Mouse (Mus musculus) heart, postnatal 0 days (tissue): ENCODE measurements around the gene St6gal1. TPM values are rescaled to one million over a fixed set of nuclear protein-coding genes. Genes with fewer than 3 reads are reported as not detected.

ENCODE experiments used
- ATAC-seq: fragments of 200-750 bp; cut with Nextera tagmentation; 2 replicates; pipeline ENCODE4 v1.8.0; 2017; ENCODE audit warnings: low read depth, moderate number of reproducible peaks, moderate library complexity; ENCODE audit not compliant: insufficient read depth
- DNase-seq: peaks from one replicate; pipeline ENCODE4 v3.0.0-alpha.2; 2016; ENCODE audit warnings: low spot score
- H3K27ac ChIP-seq: fragments of 300-500 bp; sonication (generic); 2 replicates; pipeline ENCODE4 v1.5.1; 2014; ENCODE audit warnings: low read depth, mild to moderate bottlenecking
- H3K27me3 ChIP-seq: fragments of 300-500 bp; sonication (generic); 2 replicates; pipeline ENCODE4 v1.6.1; 2014; ENCODE audit warnings: low read length, mixed read lengths; ENCODE audit not compliant: control insufficient read depth, insufficient read depth
- H3K36me3 ChIP-seq: fragments of 300-500 bp; sonication (generic); replicated peaks from 2 replicates; pipeline ENCODE4 v1.6.1; 2014; ENCODE audit warnings: low read length, mixed read lengths; ENCODE audit not compliant: control insufficient read depth, insufficient read depth
- H3K4me1 ChIP-seq: fragments of 300-500 bp; sonication (generic); 2 replicates; pipeline ENCODE4 v1.6.1; 2014; ENCODE audit warnings: antibody characterized with exemption; ENCODE audit not compliant: control insufficient read depth, insufficient read depth
- H3K4me2 ChIP-seq: fragments of 300-500 bp; sonication (generic); 2 replicates; pipeline ENCODE4 v1.6.1; 2014; ENCODE audit warnings: low read depth, mild to moderate bottlenecking, low read length, moderate library complexity
- H3K4me3 ChIP-seq: fragments of 300-500 bp; sonication (generic); 2 replicates; pipeline ENCODE4 v1.5.1; 2014; ENCODE audit warnings: low read depth, low read length
- H3K9ac ChIP-seq: fragments of 300-500 bp; sonication (generic); replicated peaks from 2 replicates; pipeline ENCODE4 v1.6.1; 2014; ENCODE audit warnings: low read depth, low read length, mixed read lengths
- H3K9me3 ChIP-seq: fragments of 300-500 bp; sonication (generic); replicated peaks from 2 replicates; pipeline ENCODE4 v1.6.1; 2016; ENCODE audit warnings: low read length; ENCODE audit not compliant: control insufficient read depth
- CTCF ChIP-seq: IDR thresholded peaks from 2 replicates; pipeline ENCODE4 v1.5.1; 2016; ENCODE audit warnings: antibody characterized with exemption, control low read depth, low read depth
- EP300 ChIP-seq: IDR thresholded peaks from 2 replicates; pipeline ENCODE4 v1.6.1; 2016; ENCODE audit warnings: antibody characterized with exemption, low read depth
- WGBS: fragments of 180-500 bp; shearing (Covaris S2); extraction: QIAGEN DNeasy Blood & Tissue Kit; methylation state at CpG from one replicate; pipeline ENCODE4 v1.1.7; 2014; 5-methylcytosine and 5-hydroxymethylcytosine counted together
- polyA plus RNA-seq: library from polyadenylated mRNA; unstranded; fragments of >200 nt; fragmentation: Nextera tagmentation; extraction: Ambion mirVana; gene quantifications from 2 replicates; pipeline ENCODE4 v1.2.1, GENCODE M21; 2015
- total RNA-seq: library from RNA; depleted of rRNA; stranded (reverse); fragments of >200 nt; gene quantifications from 2 replicates; pipeline ENCODE4 v1.2.3, GENCODE M21; 2014; ENCODE audit warnings: low replicate concordance

Gene St6gal1
- total and polyA plus RNA-seq, 2 experiments from 2014 or later, result 10.0 to 23.5 TPM

- no peak overlapping the region for H3K27ac ChIP-seq
- no peaks in the 10 kb centered on the region for H3K27me3 ChIP-seq
- no peak for TF ChIP-seq CTCF
- no peak for TF ChIP-seq EP300
- no peak overlapping the region for H3K4me2 ChIP-seq
- H3K9ac ChIP-seq, result no peak overlapping the region
- no peaks in the 10 kb centered on the region; the same call in 1 of the 2 replicates for H3K36me3 ChIP-seq
- WGBS, result 64% methylated on average over 3 of the region's 3 CpGs
- no peak for DNase-seq
- peak; percentile 17; the same call in 1 of the 2 replicates for ATAC-seq
- no peaks in the 10 kb centered on the region for H3K9me3 ChIP-seq
- no peaks in the 10 kb centered on the region for H3K4me1 ChIP-seq
- no peak overlapping the region for H3K4me3 ChIP-seq
Measured at GRCm38 (mm10) chr16:23361434-23361970, 137.0 kb downstream of the St6gal1 start.

GRCm38 (mm10) chr16:23364328-23364990 lies 139.9 kb downstream of the St6gal1 start:
- H3K36me3 ChIP-seq, result no peaks in the 10 kb centered on the region
- H3K4me1 ChIP-seq, result no peaks in the 10 kb centered on the region
- no peak for TF ChIP-seq CTCF
- TF ChIP-seq EP300, result no peak
- WGBS, result 40% methylated on average over 2 of the region's 2 CpGs
- no peak overlapping the region for H3K27ac ChIP-seq
- DNase-seq, result no peak
- ATAC-seq, result no peak
- H3K9ac ChIP-seq, result no peak overlapping the region
- H3K4me3 ChIP-seq, result no peak overlapping the region
- H3K9me3 ChIP-seq, result no peaks in the 10 kb centered on the region
- no peak overlapping the region for H3K4me2 ChIP-seq
- H3K27me3 ChIP-seq, result no peaks in the 10 kb centered on the region

DNA sequence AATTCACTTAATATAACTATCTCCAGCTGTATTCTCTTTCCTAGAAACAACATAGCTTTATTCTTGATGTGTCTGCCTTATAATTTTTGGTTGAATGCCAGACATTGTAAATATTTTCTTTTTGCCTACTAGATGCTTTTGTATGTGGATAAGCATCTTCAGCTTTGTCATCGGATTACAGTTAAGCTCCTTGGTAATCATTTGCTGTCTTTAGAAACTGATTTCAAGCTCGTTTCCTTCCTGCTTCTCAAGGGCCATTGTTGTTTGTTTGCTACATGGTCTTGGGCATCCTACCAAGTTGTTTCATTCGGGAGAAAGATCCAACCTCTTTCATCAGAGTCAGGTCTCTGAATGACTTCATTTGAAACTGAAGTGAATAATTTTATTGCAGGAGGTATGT lies 144.6 kb downstream of the St6gal1 start:
- TF ChIP-seq CTCF (no peak), EP300 (no peak)
- ATAC-seq, result no peak
- Histone ChIP-seq H3K4me2 (no peak overlapping the region), H3K36me3 (no peaks in the 10 kb centered on the region), H3K27me3 (no peaks in the 10 kb centered on the region), H3K9ac (no peak overlapping the region), H3K4me1 (no peaks in the 10 kb centered on the region), H3K4me3 (no peak overlapping the region), H3K27ac (no peak overlapping the region), H3K9me3 (no peaks in the 10 kb centered on the region)
- no peak for DNase-seq
- whole genome bisulfite sequencing, result 48% methylated on average over 3 of the region's 3 CpGs

- 84% methylated on average over 7 of the region's 7 CpGs for WGBS
- H3K9me3 ChIP-seq, result no peaks in the 10 kb centered on the region
- no peak for TF ChIP-seq EP300
- TF ChIP-seq CTCF, result no peak
- H3K4me3 ChIP-seq, result no peak overlapping the region
- H3K4me2 ChIP-seq, result no peak overlapping the region
- ATAC-seq, result no peak
- no peaks in the 10 kb centered on the region for H3K27me3 ChIP-seq
- H3K4me1 ChIP-seq, result no peaks in the 10 kb centered on the region
- H3K27ac ChIP-seq, result no peak overlapping the region
- no peaks in the 10 kb centered on the region for H3K36me3 ChIP-seq
- no peak for DNase-seq
- no peak overlapping the region for H3K9ac ChIP-seq
Measured at GRCm38 (mm10) chr16:23370724-23371123, 146.2 kb downstream of the St6gal1 start.

- no peak overlapping the region for H3K9ac ChIP-seq
- no peak overlapping the region for H3K27ac ChIP-seq
- ATAC-seq, result no peak
- no peaks in the 10 kb centered on the region for H3K4me1 ChIP-seq
- TF ChIP-seq CTCF (no peak), EP300 (no peak)
- WGBS, result 60% methylated on average over 2 of the region's 2 CpGs
- no peak for DNase-seq
- no peaks in the 10 kb centered on the region for H3K27me3 ChIP-seq
- H3K4me2 ChIP-seq, result no peak overlapping the region
- no peaks in the 10 kb centered on the region for H3K9me3 ChIP-seq
- no peak overlapping the region for H3K4me3 ChIP-seq
- no peaks in the 10 kb centered on the region for H3K36me3 ChIP-seq
Measured at GRCm38 (mm10) chr16:23372340-23372739, 147.8 kb downstream of the St6gal1 start.

GRCm38 (mm10) chr16:23374068-23374467 lies 149.5 kb downstream of the St6gal1 start:
- WGBS, result 83% methylated on average over 4 of the region's 4 CpGs

More at GRCm38 (mm10) chr16:23374068-23374467, 149.5 kb downstream of the St6gal1 start:
- ATAC-seq (no peak), DNase-seq (no peak)
- no peaks in the 10 kb centered on the region for H3K9me3 ChIP-seq
- H3K9ac ChIP-seq, result no peak overlapping the region
- H3K4me1 ChIP-seq, result no peaks in the 10 kb centered on the region
- H3K27ac ChIP-seq, result no peak overlapping the region
- TF ChIP-seq CTCF (no peak), EP300 (no peak)
- H3K36me3 ChIP-seq, result no peaks in the 10 kb centered on the region
- no peaks in the 10 kb centered on the region for H3K27me3 ChIP-seq
- H3K4me2 ChIP-seq, result no peak overlapping the region
- H3K4me3 ChIP-seq, result no peak overlapping the region
